Comparison of ENCODE assay signal across 15 mouse cellular contexts in the genomic region with DNA sequence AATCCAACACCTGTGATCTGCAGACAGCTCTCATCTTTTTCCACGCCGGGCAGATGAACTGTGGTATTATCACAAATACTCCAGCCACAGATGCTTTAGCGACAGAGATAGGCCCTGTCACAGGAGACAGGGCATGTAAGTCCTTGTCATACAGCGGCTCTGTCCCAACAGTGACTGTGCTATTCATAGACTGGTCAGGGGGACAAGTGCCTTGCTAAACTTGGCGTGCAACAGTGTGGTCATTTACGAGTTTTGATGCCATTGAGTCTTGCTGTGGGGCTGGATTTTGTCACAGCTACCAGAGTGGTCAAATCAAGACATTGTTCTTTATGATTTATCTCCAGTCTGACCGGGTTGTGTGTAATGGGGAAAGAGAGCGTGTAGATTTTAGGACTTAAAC.
DNase-seq lines count a peak whose midpoint lies in the region; ATAC-seq and TF ChIP-seq lines count a peak whose summit lies in the region.
"Had no signal": no experiment of that assay in that cellular context is flagged by ENCODE, and none has a peak within 500 bp of the region (broad histone marks: within the 10 kb centered on the region; RNA-seq: fewer than 3 reads in every experiment).

No protein-coding gene starts in this region.

- peak; percentile 95 for TF ChIP-seq EP300 in heart, adult 2 months (IDR thresholded peaks at IDR 0.05; ENCODE audit: insufficient read depth, low read depth, low read length)

- intact Hi-C loops in gastrocnemius, adult 2 months (cut with DNase I), result loop anchor here (10.0 kb wide), 1 partner anchor 94 kb away; a partner anchor contains a TSS
- intact Hi-C loops in heart, adult 2 months (cut with DNase I), result loop anchor here (5.0 kb wide), 1 partner anchor 58 kb away; no protein-coding TSS in a partner anchor

- H3K4me1 ChIP-seq in heart, adult 2 months (ENCODE audit: control insufficient read depth, insufficient read depth, low read length), result peaks cover 9% of the 10 kb centered on the region
- H3K4me1 ChIP-seq in heart, embryonic 15.5 days (replicated peaks), result peaks cover 51% of the 10 kb centered on the region
- peaks cover 4% of the 10 kb centered on the region; the same call in 1 of the 2 replicates for H3K4me1 ChIP-seq in midbrain, postnatal 0 days (ENCODE audit: insufficient read depth, low read length)
- H3K4me1 ChIP-seq in embryonic facial prominence, embryonic 10.5 days, result peaks cover 8% of the 10 kb centered on the region; the same call in 1 of the 2 replicates

- no peak for TF ChIP-seq CTCF in gastrocnemius, adult 2 months (IDR thresholded peaks at IDR 0.05)
- no peak for TF ChIP-seq CTCF in heart, adult 2 months (IDR thresholded peaks at IDR 0.05)
- TF ChIP-seq CTCF in midbrain, postnatal 0 days (IDR thresholded peaks at IDR 0.05), result no peak

- no peak for TF ChIP-seq POLR2A in heart, adult 2 months (IDR thresholded peaks at IDR 0.05; ENCODE audit: insufficient read depth, low read depth, low read length)

- peak; percentile 66 for DNase-seq in gastrocnemius, adult 2 months
- DNase-seq in gastrocnemius, postnatal 10 days, result no peak
- DNase-seq in heart, adult 2 months, result peak in 1 of 2 experiments; percentile 57
- no peak for DNase-seq in midbrain, postnatal 0 days (ENCODE audit: low spot score)
- DNase-seq in kidney, adult 9 months, result no peak
- DNase-seq in spleen, adult 12 weeks (ENCODE audit: low spot score), result no peak
- no peak for DNase-seq in embryonic facial prominence, embryonic 10.5 days (ENCODE audit: low spot score)
- DNase-seq: kidney, postnatal 10 days; liver, postnatal 0 days; lung, postnatal 36 days; thymus, postnatal 14 days had no signal

- 63% methylated on average over 8 of the region's 8 CpGs for WGBS in heart, adult 2 months
- 40% methylated on average over 8 of the region's 8 CpGs for WGBS in heart, embryonic 15.5 days
- 76% methylated on average over 8 of the region's 8 CpGs for WGBS in midbrain, postnatal 0 days
- WGBS in embryonic facial prominence, embryonic 10.5 days, result 86% methylated on average over 8 of the region's 8 CpGs

- peak; percentile 76 for ATAC-seq in heart, embryonic 15.5 days (replicated peaks; ENCODE audit: insufficient number of reproducible peaks, insufficient read depth, low FRiP score, low read depth)
- no peak for ATAC-seq in midbrain, postnatal 0 days (ENCODE audit: low FRiP score)
- ATAC-seq: liver, postnatal 0 days had no signal

- peak overlapping the region; percentile 38 for H3K4me2 ChIP-seq in heart, embryonic 15.5 days
- no peak overlapping the region for H3K4me2 ChIP-seq in midbrain, postnatal 0 days (ENCODE audit: low read depth, low read length, poor library complexity, severe bottlenecking)
- H3K4me2 ChIP-seq: limb, embryonic 15.5 days; midbrain, embryonic 12.5 days had no signal

- no peaks in the 10 kb centered on the region; the same call in 1 of the 2 replicates for H3K36me3 ChIP-seq in heart, adult 2 months (ENCODE audit: control insufficient read depth, insufficient read depth, low read length)
- no peaks in the 10 kb centered on the region for H3K36me3 ChIP-seq in heart, embryonic 15.5 days
- no peaks in the 10 kb centered on the region for H3K36me3 ChIP-seq in midbrain, postnatal 0 days (ENCODE audit: insufficient read depth, low read length)
- H3K36me3 ChIP-seq in embryonic facial prominence, embryonic 10.5 days (replicated peaks), result no peaks in the 10 kb centered on the region
- H3K36me3 ChIP-seq: limb, embryonic 15.5 days; midbrain, embryonic 12.5 days had no signal

- no peak overlapping the region for H3K9ac ChIP-seq in heart, adult 2 months (ENCODE audit: low read depth, low read length)
- no peak overlapping the region for H3K9ac ChIP-seq in heart, embryonic 15.5 days
- no peak overlapping the region for H3K9ac ChIP-seq in midbrain, postnatal 0 days (replicated peaks; ENCODE audit: low read length, poor library complexity, severe bottlenecking)
- H3K9ac ChIP-seq: limb, embryonic 15.5 days; liver, postnatal 0 days; midbrain, embryonic 12.5 days had no signal

- H3K9me3 ChIP-seq in heart, embryonic 15.5 days (replicated peaks), result no peaks in the 10 kb centered on the region
- H3K9me3 ChIP-seq in midbrain, postnatal 0 days (ENCODE audit: low read length), result no peaks in the 10 kb centered on the region
- H3K9me3 ChIP-seq in embryonic facial prominence, embryonic 10.5 days, result no peaks in the 10 kb centered on the region
- H3K9me3 ChIP-seq: limb, embryonic 15.5 days; midbrain, embryonic 12.5 days had no signal

- H3K4me3 ChIP-seq in gastrocnemius, adult 2 months, result peak overlapping the region; percentile 13; the same call in 1 of the 2 replicates
- H3K4me3 ChIP-seq in heart, adult 2 months, result no peak overlapping the region
- no peak overlapping the region for H3K4me3 ChIP-seq in heart, embryonic 15.5 days
- no peak overlapping the region for H3K4me3 ChIP-seq in midbrain, postnatal 0 days (ENCODE audit: low read depth, low read length)
- no peak overlapping the region for H3K4me3 ChIP-seq in embryonic facial prominence, embryonic 10.5 days
- H3K4me3 ChIP-seq: erythroblast, embryonic 14.5 days; limb, embryonic 15.5 days; midbrain, embryonic 12.5 days had no signal

- no peaks in the 10 kb centered on the region for H3K79me2 ChIP-seq in heart, adult 2 months (replicated peaks; ENCODE audit: control insufficient read depth, insufficient read depth, low read length)

- no peaks in the 10 kb centered on the region for H3K27me3 ChIP-seq in heart, adult 2 months (ENCODE audit: control insufficient read depth, insufficient read depth, low read length)
- no peaks in the 10 kb centered on the region for H3K27me3 ChIP-seq in heart, embryonic 15.5 days
- no peaks in the 10 kb centered on the region for H3K27me3 ChIP-seq in midbrain, postnatal 0 days (ENCODE audit: insufficient read depth, low read length)
- no peaks in the 10 kb centered on the region for H3K27me3 ChIP-seq in embryonic facial prominence, embryonic 10.5 days (replicated peaks; ENCODE audit: low read depth, poor library complexity, severe bottlenecking)
- H3K27me3 ChIP-seq: limb, embryonic 15.5 days; midbrain, embryonic 12.5 days had no signal

- peak overlapping the region; percentile 89 for H3K27ac ChIP-seq in gastrocnemius, adult 2 months
- H3K27ac ChIP-seq in heart, adult 2 months, result peak overlapping the region; percentile 82
- peak overlapping the region; percentile 77 for H3K27ac ChIP-seq in heart, embryonic 15.5 days
- H3K27ac ChIP-seq in midbrain, postnatal 0 days (ENCODE audit: low read depth, low read length), result peak overlapping the region; percentile 40
- no peak overlapping the region for H3K27ac ChIP-seq in embryonic facial prominence, embryonic 10.5 days (replicated peaks)
- H3K27ac ChIP-seq: limb, embryonic 15.5 days had no signal
